Mouse (Mus musculus) forebrain, postnatal 0 days (tissue): ENCODE measurements at regions not wholly inside any gene's neighbourhood (a gene's known extent, or its start where the extent isn't known, plus 50 kb on each side); places are given as distances from the start of the nearest gene placed in this dataset.

Experiments
- ATAC-seq: fragments of 200-750 bp; cut with Nextera tagmentation; 2 replicates; pipeline ENCODE4 v1.8.0; 2017; ENCODE audit warnings: mild to moderate bottlenecking, moderate library complexity
- DNase-seq: peaks from one replicate; pipeline ENCODE4 v3.0.0-alpha.2; 2015
- H3K27ac ChIP-seq: fragments of 300-500 bp; sonication (generic); 2 replicates; pipeline ENCODE4 v1.5.1; 2014; ENCODE audit warnings: low read depth, mild to moderate bottlenecking, antibody characterized with exemption, low read length, moderate library complexity, mixed read lengths
- H3K27me3 ChIP-seq: fragments of 300-500 bp; sonication (generic); 2 replicates; pipeline ENCODE4 v1.6.1; 2014; ENCODE audit warnings: mild to moderate bottlenecking, low read length, mixed read lengths; ENCODE audit not compliant: insufficient read depth
- H3K36me3 ChIP-seq: fragments of 300-500 bp; sonication (generic); 2 replicates; pipeline ENCODE4 v1.6.1; 2014; ENCODE audit warnings: mild to moderate bottlenecking, moderate library complexity; ENCODE audit not compliant: insufficient read depth
- H3K4me1 ChIP-seq: fragments of 300-500 bp; sonication (generic); 2 replicates; pipeline ENCODE4 v1.6.1; 2014; ENCODE audit warnings: antibody characterized with exemption; ENCODE audit not compliant: insufficient read depth
- H3K4me2 ChIP-seq: fragments of 300-500 bp; sonication (generic); 2 replicates; pipeline ENCODE4 v1.6.1; 2014; ENCODE audit warnings: low read depth, mild to moderate bottlenecking, moderate library complexity
- H3K4me3 ChIP-seq: fragments of 300-500 bp; sonication (generic); 2 replicates; pipeline ENCODE4 v1.5.1; 2014; ENCODE audit warnings: low read depth, low read length, mixed read lengths
- H3K9ac ChIP-seq: fragments of 300-500 bp; sonication (generic); 2 replicates; pipeline ENCODE4 v1.6.1; 2014; ENCODE audit warnings: mild to moderate bottlenecking
- H3K9me3 ChIP-seq: fragments of 300-500 bp; sonication (generic); 2 replicates; pipeline ENCODE4 v1.6.1; 2016; ENCODE audit warnings: low read length
- CTCF ChIP-seq: sonication (generic); IDR thresholded peaks from 2 replicates; pipeline ENCODE4 v1.5.1; 2016; ENCODE audit warnings: antibody characterized with exemption, control low read depth, low read depth
- WGBS: fragments of 180-500 bp; shearing (Covaris S2); extraction: QIAGEN DNeasy Blood & Tissue Kit; methylation state at CpG from one replicate; pipeline ENCODE4 v1.1.7; 2014; 5-methylcytosine and 5-hydroxymethylcytosine counted together

GRCm38 (mm10) chr9:12945476-12945875 lies 300.2 kb downstream of the Jrkl start:
- Histone ChIP-seq H3K4me3 (no peak overlapping the region), H3K27ac (no peak overlapping the region)

GRCm38 (mm10) chr9:12945037-12945436 lies 300.6 kb downstream of the Jrkl start:
- no peak overlapping the region for H3K9ac ChIP-seq
- H3K4me1 ChIP-seq = no peaks in the 10 kb centered on the region
- DNase-seq (no peak), ATAC-seq (no peak)
- H3K36me3 ChIP-seq = no peaks in the 10 kb centered on the region
- no peaks in the 10 kb centered on the region for H3K27me3 ChIP-seq
- H3K27ac ChIP-seq = no peak overlapping the region
- H3K4me3 ChIP-seq = no peak overlapping the region
- H3K9me3 ChIP-seq = no peaks in the 10 kb centered on the region
- no peak for TF ChIP-seq CTCF
- 57% methylated on average over 4 of the region's 4 CpGs for WGBS
- H3K4me2 ChIP-seq = no peak overlapping the region

More at GRCm38 (mm10) chr9:12945476-12945875, 300.2 kb downstream of the Jrkl start:
- no peak for TF ChIP-seq CTCF
- no peaks in the 10 kb centered on the region for H3K4me1 ChIP-seq
- WGBS = 51% methylated on average over 2 of the region's 2 CpGs
- no peaks in the 10 kb centered on the region for H3K36me3 ChIP-seq
- DNase-seq (no peak), ATAC-seq (no peak)
- H3K4me2 ChIP-seq = no peak overlapping the region
- no peaks in the 10 kb centered on the region for H3K27me3 ChIP-seq
- H3K9me3 ChIP-seq = no peaks in the 10 kb centered on the region
- no peak overlapping the region for H3K9ac ChIP-seq

GRCm38 (mm10) chr9:12935016-12935415 lies 310.6 kb downstream of the Jrkl start:
- Histone ChIP-seq H3K9ac (no peak overlapping the region), H3K27me3 (no peaks in the 10 kb centered on the region), H3K4me1 (no peaks in the 10 kb centered on the region), H3K4me3 (no peak overlapping the region), H3K36me3 (no peaks in the 10 kb centered on the region), H3K9me3 (no peaks in the 10 kb centered on the region), H3K27ac (no peak overlapping the region), H3K4me2 (no peak overlapping the region)
- ATAC-seq = no peak
- DNase-seq = no peak
- TF ChIP-seq CTCF = no peak
- 83% methylated on average over 4 of the region's 4 CpGs for WGBS

- TF ChIP-seq CTCF = no peak
- Histone ChIP-seq H3K27ac (no peak overlapping the region), H3K9ac (no peak overlapping the region), H3K9me3 (no peaks in the 10 kb centered on the region), H3K36me3 (no peaks in the 10 kb centered on the region), H3K4me2 (no peak overlapping the region), H3K4me3 (no peak overlapping the region), H3K4me1 (no peaks in the 10 kb centered on the region), H3K27me3 (no peaks in the 10 kb centered on the region)
- no peak for DNase-seq
- no peak for ATAC-seq
- WGBS = 50% methylated on average over 6 of the region's 6 CpGs
Observed at GRCm38 (mm10) chr9:12925549-12926186, 320.0 kb downstream of the Jrkl start.

- H3K4me1 ChIP-seq = peaks cover 3% of the 10 kb centered on the region; the same call in 1 of the 2 replicates
- H3K27me3 ChIP-seq = no peaks in the 10 kb centered on the region
- WGBS = 30% methylated on average over 3 of the region's 3 CpGs
- H3K4me2 ChIP-seq = no peak overlapping the region
- DNase-seq (no peak), ATAC-seq (no peak)
- H3K4me3 ChIP-seq = no peak overlapping the region
- no peaks in the 10 kb centered on the region for H3K36me3 ChIP-seq
- H3K9me3 ChIP-seq = no peaks in the 10 kb centered on the region
- H3K27ac ChIP-seq = no peak overlapping the region
- TF ChIP-seq CTCF = no peak
- no peak overlapping the region for H3K9ac ChIP-seq
Observed at GRCm38 (mm10) chr9:12900726-12901125, 344.9 kb downstream of the Jrkl start.

GRCm38 (mm10) chr9:12879753-12880490 lies 365.7 kb downstream of the Jrkl start:
- ATAC-seq (no peak), DNase-seq (no peak)
- H3K4me2 ChIP-seq = no peak overlapping the region
- WGBS = 63% methylated on average over 3 of the region's 3 CpGs
- no peaks in the 10 kb centered on the region for H3K4me1 ChIP-seq
- no peak overlapping the region for H3K27ac ChIP-seq
- TF ChIP-seq CTCF = no peak
- H3K36me3 ChIP-seq = no peaks in the 10 kb centered on the region
- H3K9me3 ChIP-seq = no peaks in the 10 kb centered on the region
- H3K27me3 ChIP-seq = no peaks in the 10 kb centered on the region
- no peak overlapping the region for H3K4me3 ChIP-seq
- H3K9ac ChIP-seq = no peak overlapping the region

GRCm38 (mm10) chr9:12876496-12876895 lies 369.1 kb downstream of the Jrkl start:
- H3K9me3 ChIP-seq = no peaks in the 10 kb centered on the region
- no peaks in the 10 kb centered on the region for H3K4me1 ChIP-seq
- ATAC-seq (no peak), DNase-seq (peak; percentile 43)
- no peak overlapping the region for H3K4me3 ChIP-seq
- H3K36me3 ChIP-seq = no peaks in the 10 kb centered on the region
- 58% methylated on average over 1 of the region's 1 CpGs for WGBS
- no peak overlapping the region for H3K4me2 ChIP-seq
- no peak overlapping the region for H3K27ac ChIP-seq
- TF ChIP-seq CTCF = peak; percentile 42; the same call in 1 of the 2 replicates
- no peak overlapping the region for H3K9ac ChIP-seq
- no peaks in the 10 kb centered on the region for H3K27me3 ChIP-seq
